Mouse (Mus musculus): ENCODE results near the gene Mrpl33. TPM values are rescaled to one million over a fixed set of nuclear protein-coding genes. Genes with fewer than 3 reads are reported as not detected.
"Not testable (repeated sequence)": the region's sequence is repeated elsewhere in the genome, so short reads cannot be mapped to it uniquely, and the experiment has no call there.

Mrpl33 gene
- total RNA-seq, 2 experiments from 2014 or later = 265 to 377 TPM

GRCm38 (mm10) chr5:31591122-31591521, 5.6 kb upstream of the Mrpl33 start:
- no peak for DNase-seq (ENCODE audit: low spot score in 2 of 2)

- no peak for DNase-seq (ENCODE audit: low spot score in 2 of 2)
Observed at GRCm38 (mm10) chr5:31595868-31596267, 867 bp upstream of the Mrpl33 start.

GRCm38 (mm10) chr5:31597430-31597944, 752 bp downstream of the Mrpl33 start:
- DNase-seq (ENCODE audit: low spot score in 2 of 2) = no peak

- no peak for DNase-seq (ENCODE audit: low spot score in 2 of 2)
Observed at GRCm38 (mm10) chr5:31598121-31598520, 1.4 kb downstream of the Mrpl33 start.

- DNase-seq (ENCODE audit: low spot score in 2 of 2) = peak; percentile 48 to 53
Observed at GRCm38 (mm10) chr5:31598579-31598978, 1.8 kb downstream of the Mrpl33 start.

- DNase-seq (ENCODE audit: low spot score in 2 of 2) = no peak
Observed at GRCm38 (mm10) chr5:31599161-31599560, 2.4 kb downstream of the Mrpl33 start.

- no peak for DNase-seq (ENCODE audit: low spot score in 2 of 2)
Observed at GRCm38 (mm10) chr5:31601162-31601722, 4.5 kb downstream of the Mrpl33 start.

- peak; percentile 44 to 62 for DNase-seq (ENCODE audit: low spot score in 2 of 2)
Observed at GRCm38 (mm10) chr5:31602377-31602776, 5.6 kb downstream of the Mrpl33 start.

GRCm38 (mm10) chr5:31603766-31604165, 7.0 kb downstream of the Mrpl33 start:
- no peak for DNase-seq (ENCODE audit: low spot score in 2 of 2)

GRCm38 (mm10) chr5:31606151-31606550, 9.4 kb downstream of the Mrpl33 start:
- DNase-seq (ENCODE audit: low spot score in 2 of 2) = no peak

- no peak for DNase-seq (ENCODE audit: low spot score in 2 of 2)
Observed at GRCm38 (mm10) chr5:31610376-31611086, 13.8 kb downstream of the Mrpl33 start.

GRCm38 (mm10) chr5:31611186-31611585, 14.5 kb downstream of the Mrpl33 start:
- DNase-seq (ENCODE audit: low spot score in 2 of 2) = no peak

GRCm38 (mm10) chr5:31613852-31614286, 17.1 kb downstream of the Mrpl33 start:
- DNase-seq (ENCODE audit: low spot score in 2 of 2) = peak; percentile 69 to 73

- DNase-seq (ENCODE audit: low spot score in 2 of 2) = no peak
Observed at GRCm38 (mm10) chr5:31614339-31615025, 17.7 kb downstream of the Mrpl33 start.

GRCm38 (mm10) chr5:31620326-31620725, 23.6 kb downstream of the Mrpl33 start:
- DNase-seq (ENCODE audit: low spot score in 2 of 2) = no peak

GRCm38 (mm10) chr5:31627117-31627516, 30.4 kb downstream of the Mrpl33 start:
- DNase-seq (ENCODE audit: low spot score in 2 of 2) = no peak

GRCm38 (mm10) chr5:31627562-31628526, 31.1 kb downstream of the Mrpl33 start:
- no peak for DNase-seq (ENCODE audit: low spot score in 2 of 2)

GRCm38 (mm10) chr5:31628555-31628954, 31.8 kb downstream of the Mrpl33 start:
- DNase-seq (ENCODE audit: low spot score in 2 of 2) = peak in 1 of 2 experiments; percentile 32

GRCm38 (mm10) chr5:31630064-31630463, 33.3 kb downstream of the Mrpl33 start:
- peak in 1 of 2 experiments; percentile 50 for DNase-seq (ENCODE audit: low spot score in 2 of 2)

GRCm38 (mm10) chr5:31631169-31631568, 34.4 kb downstream of the Mrpl33 start:
- DNase-seq (ENCODE audit: low spot score in 2 of 2) = not testable (repeated sequence)

- no peak for DNase-seq (ENCODE audit: low spot score in 2 of 2)
Observed at GRCm38 (mm10) chr5:31634161-31634560, 37.4 kb downstream of the Mrpl33 start.
